Mouse (Mus musculus): ENCODE measurements around the gene Nfib.

Nfib gene

DNA sequence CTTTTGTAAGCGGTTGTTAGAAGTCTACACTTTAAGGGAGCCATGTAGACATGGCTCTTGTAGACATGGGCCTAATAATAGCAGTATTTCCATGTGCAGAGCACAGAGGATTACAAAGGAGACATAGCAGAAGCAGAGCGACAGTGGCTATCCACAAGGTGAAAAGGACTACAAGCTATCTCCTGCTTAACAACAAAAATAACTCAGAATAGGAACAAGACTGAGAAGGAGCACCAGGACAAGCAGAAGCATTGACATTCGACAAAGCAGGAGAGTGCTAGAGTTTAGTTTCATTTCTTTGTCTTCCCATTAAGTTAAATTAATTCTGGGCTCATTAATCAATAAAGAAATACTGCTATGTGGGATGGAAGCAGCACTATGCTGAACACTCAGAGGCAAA lies 372.1 kb downstream of the Nfib start:
- DNase-seq = no peak

DNA sequence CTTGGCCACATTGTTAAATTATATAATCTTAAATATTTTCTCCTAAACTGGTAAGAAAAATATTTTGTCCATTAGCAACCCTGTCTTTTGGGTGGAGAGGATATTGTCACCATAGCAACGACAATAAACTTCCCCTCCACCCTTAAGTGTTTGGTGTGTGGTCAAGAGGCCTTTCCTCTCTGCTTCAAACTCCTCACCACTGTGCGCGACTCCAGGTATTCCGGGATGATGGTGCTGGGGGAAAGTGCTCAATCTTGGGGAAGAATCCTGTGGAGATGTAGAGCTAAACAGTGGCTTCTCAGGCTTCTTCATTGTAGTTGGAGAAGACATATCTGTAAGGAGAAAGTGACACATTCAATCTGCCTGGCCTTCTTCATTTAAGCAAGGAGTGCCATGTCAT lies 375.5 kb downstream of the Nfib start:
- no peak for DNase-seq

- no peak for DNase-seq
These were observed 379.4 kb downstream of the Nfib start for GRCm38 (mm10) chr4:82326140-82326529.

- no peak for DNase-seq
These were observed 380.0 kb downstream of the Nfib start for GRCm38 (mm10) chr4:82325409-82326139.

- no peak for DNase-seq
These were observed 380.6 kb downstream of the Nfib start for GRCm38 (mm10) chr4:82324977-82325376.

- DNase-seq = no peak
These were observed 384.5 kb downstream of the Nfib start for GRCm38 (mm10) chr4:82321008-82321407.

GRCm38 (mm10) chr4:82319388-82319787 lies 386.2 kb downstream of the Nfib start:
- no peak for DNase-seq

DNA sequence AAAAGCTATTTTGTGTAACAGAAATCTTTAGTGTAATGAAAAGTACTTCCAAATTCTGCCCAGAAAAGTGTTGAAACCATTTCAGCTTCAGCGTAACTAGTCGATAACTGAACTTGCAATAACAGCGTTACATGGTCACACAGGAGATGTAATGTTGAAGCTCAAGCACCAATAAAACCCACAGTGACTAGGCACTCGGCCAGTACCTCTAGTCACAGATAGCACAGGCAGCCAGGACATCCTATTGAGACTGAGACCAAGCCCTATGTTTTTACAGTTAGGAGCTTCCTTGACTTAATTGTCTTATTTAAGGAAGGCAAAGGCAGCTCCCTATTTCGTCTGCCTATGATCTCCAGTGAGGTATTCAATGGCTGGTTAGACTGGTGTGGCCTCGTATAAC lies 389.4 kb downstream of the Nfib start:
- no peak for DNase-seq

GRCm38 (mm10) chr4:82315710-82316109 lies 389.8 kb downstream of the Nfib start:
- DNase-seq = no peak

- DNase-seq = no peak
These were observed 394.4 kb downstream of the Nfib start for GRCm38 (mm10) chr4:82310924-82311734.

GRCm38 (mm10) chr4:82306045-82306444 lies 399.5 kb downstream of the Nfib start:
- no peak for DNase-seq

- DNase-seq = peak; percentile 69 to 74
These were observed 401.2 kb downstream of the Nfib start for GRCm38 (mm10) chr4:82304148-82304871.

DNA sequence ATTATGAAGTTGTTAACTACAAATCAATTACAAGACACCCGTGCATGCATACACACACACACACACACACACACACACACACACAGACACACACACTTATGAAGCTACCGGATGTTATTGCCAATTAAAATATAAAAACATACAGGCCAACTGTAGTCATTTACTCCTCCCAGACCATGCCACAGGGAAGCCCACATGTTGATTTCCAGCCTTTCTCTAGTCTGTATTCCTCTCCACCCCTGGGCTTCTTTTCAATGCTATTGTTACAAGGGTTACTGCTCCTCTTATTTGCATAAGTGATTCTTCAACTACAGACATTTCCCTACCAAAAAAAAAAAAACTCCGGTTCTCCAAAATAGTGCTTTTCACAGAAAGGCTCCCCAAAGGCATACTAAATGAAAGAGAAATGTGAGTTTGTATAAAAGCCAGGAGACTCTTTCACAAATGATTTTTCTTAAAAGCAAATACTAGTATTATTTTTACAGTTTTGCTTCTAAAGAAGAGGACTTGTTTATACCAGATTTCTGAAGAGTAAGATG lies 402.1 kb downstream of the Nfib start:
- no peak for DNase-seq

- DNase-seq = no peak
These were observed 402.6 kb downstream of the Nfib start for GRCm38 (mm10) chr4:82302901-82303300.

- no peak for DNase-seq
These were observed 406.9 kb downstream of the Nfib start for GRCm38 (mm10) chr4:82298606-82299005.

DNA sequence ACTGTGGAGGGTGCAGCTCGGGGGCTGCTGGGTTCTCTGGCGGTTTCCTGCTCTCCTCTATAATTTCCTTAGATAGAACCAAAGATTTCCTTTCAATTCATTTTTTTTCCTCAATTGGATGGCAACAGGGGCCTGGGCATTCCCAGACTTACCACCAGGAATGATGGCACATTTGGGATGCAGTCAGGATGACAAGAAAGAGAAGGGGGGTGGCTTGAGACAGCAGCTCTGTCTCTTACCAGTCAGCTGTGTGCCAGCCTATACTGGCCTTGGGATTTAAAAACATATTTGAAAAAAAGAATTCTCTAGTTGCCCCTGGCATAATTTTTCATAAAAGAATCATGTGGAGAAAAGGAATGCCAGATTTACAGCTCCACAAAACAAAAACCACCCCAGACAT lies 408.0 kb downstream of the Nfib start:
- DNase-seq = no peak

GRCm38 (mm10) chr4:82294066-82294465 lies 411.5 kb downstream of the Nfib start:
- DNase-seq = no peak

DNA sequence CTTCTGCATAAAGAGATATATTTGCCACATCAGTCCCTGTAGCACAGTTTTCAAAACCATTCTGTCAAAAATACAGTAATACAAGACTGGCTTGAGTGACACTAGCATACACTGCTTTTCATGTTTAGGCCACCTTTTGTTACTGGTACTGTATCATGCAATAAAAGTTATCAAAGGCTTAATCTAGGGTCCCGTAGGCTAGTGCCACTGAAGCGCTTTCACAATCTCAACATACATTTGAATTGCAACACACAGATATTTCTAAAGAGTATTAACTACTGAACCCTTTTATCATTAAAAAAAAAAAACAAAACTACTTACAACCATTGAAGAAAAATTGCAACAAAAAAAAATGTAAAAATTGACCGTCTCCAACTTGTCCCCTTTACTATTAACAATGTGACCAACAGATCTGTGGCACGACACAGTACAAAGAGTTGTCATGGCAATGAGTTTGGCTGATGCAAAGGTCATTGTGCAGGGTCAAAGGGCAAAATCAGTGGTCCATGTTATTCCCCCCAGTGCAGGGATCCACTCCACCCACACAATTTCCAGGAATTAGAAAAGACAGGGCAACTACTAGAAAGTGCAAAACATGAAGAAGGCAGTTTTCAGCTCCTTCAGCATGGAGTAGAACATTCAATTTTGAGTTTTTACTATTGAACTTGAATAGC lies 414.2 kb downstream of the Nfib start:
- peak; percentile 66 to 75 for DNase-seq

GRCm38 (mm10) chr4:82290623-82291022 lies 414.9 kb downstream of the Nfib start:
- no peak for DNase-seq

DNA sequence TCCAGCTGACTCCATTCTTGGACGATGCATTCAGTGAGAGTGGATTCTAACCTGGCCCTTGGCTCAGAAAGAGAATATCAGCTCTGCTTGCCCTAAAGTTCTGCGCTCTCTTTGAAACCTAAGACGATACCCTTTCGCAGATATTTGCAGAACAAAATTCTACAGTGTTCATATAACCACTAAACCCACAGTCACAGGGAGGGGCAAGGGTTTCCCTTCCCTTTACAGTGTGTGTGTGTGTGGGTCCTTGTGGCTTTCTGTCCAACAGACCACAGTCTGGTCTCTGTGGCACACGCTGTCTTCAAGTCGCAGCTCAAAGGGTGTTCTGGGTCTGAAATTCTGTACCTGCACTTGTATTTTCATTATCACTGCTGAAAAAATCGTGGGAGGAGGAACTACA lies 416.0 kb downstream of the Nfib start:
- DNase-seq = no peak

GRCm38 (mm10) chr4:82288138-82288537 lies 417.4 kb downstream of the Nfib start:
- no peak for DNase-seq

DNA sequence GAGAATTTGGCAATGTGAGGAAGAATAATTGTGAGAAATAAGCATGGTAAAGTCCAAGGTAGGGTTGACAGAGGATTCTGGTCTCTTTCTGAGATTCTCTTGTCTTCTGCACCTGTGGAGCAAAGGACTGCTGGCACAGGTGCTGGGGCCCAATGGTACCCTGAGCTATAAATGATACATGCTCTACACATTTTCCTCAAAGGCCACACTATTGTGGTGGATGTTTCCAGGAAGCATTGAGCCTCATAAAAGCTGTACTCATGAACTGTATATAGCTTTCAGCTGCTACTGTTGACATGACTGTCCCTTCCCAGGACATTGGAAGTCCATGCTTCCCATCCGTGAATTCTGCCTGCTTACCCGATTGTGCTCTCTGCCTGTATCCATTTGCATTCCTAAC lies 418.1 kb downstream of the Nfib start:
- no peak for DNase-seq

- no peak for DNase-seq
These were observed 418.6 kb downstream of the Nfib start for GRCm38 (mm10) chr4:82286931-82287330.
